Mouse (Mus musculus) hindbrain, postnatal 0 days (tissue): ENCODE measurements around the gene Actr6. TPM values are rescaled to one million over a fixed set of nuclear protein-coding genes. Genes with fewer than 3 reads are reported as not detected.
A peak's percentile ranks its signal among the peaks of the same experiment; 100 is the strongest.
"Not testable (repeated sequence)": the region's sequence is repeated elsewhere in the genome, so short reads cannot be mapped to it uniquely, and the experiment has no call there.

ENCODE experiments used
- ATAC-seq: fragments of 200-750 bp; cut with Nextera tagmentation; 2 replicates; pipeline ENCODE4 v1.8.0; 2017; ENCODE audit warnings: mild to moderate bottlenecking, moderate TSS enrichment, moderate library complexity
- DNase-seq: peaks from one replicate; pipeline ENCODE4 v3.0.0-alpha.2; 2015; ENCODE audit warnings: low spot score
- H3K27ac ChIP-seq: fragments of 300-500 bp; sonication (generic); 2 replicates; pipeline ENCODE4 v1.5.1; 2014; ENCODE audit warnings: mild to moderate bottlenecking
- H3K27me3 ChIP-seq: fragments of 300-500 bp; sonication (generic); 2 replicates; pipeline ENCODE4 v1.6.1; 2014; ENCODE audit warnings: low read length, mixed read lengths; ENCODE audit not compliant: insufficient read depth
- H3K36me3 ChIP-seq: fragments of 300-500 bp; sonication (generic); 2 replicates; pipeline ENCODE4 v1.6.1; 2014; ENCODE audit warnings: low read length, mixed read lengths; ENCODE audit not compliant: insufficient read depth
- H3K4me1 ChIP-seq: fragments of 300-500 bp; sonication (generic); 2 replicates; pipeline ENCODE4 v1.6.1; 2014; ENCODE audit warnings: antibody characterized with exemption, low read length, mixed read lengths; ENCODE audit not compliant: insufficient read depth
- H3K4me2 ChIP-seq: fragments of 300-500 bp; sonication (generic); 2 replicates; pipeline ENCODE4 v1.6.1; 2014; ENCODE audit warnings: low read depth, mild to moderate bottlenecking, low read length, moderate library complexity, mixed read lengths
- H3K4me3 ChIP-seq: fragments of 300-500 bp; sonication (generic); 2 replicates; pipeline ENCODE4 v1.5.1; 2014; ENCODE audit warnings: low read length
- H3K9ac ChIP-seq: fragments of 300-500 bp; sonication (generic); replicated peaks from 2 replicates; pipeline ENCODE4 v1.6.1; 2014; ENCODE audit warnings: mild to moderate bottlenecking, low read length, moderate library complexity, mixed read lengths
- H3K9me3 ChIP-seq: fragments of 300-500 bp; sonication (generic); 2 replicates; pipeline ENCODE4 v1.6.1; 2016; ENCODE audit warnings: low read length, mixed read lengths
- CTCF ChIP-seq: IDR thresholded peaks from 2 replicates; pipeline ENCODE4 v1.5.1; 2016; ENCODE audit warnings: antibody characterized with exemption, control low read depth, low read depth
- WGBS: fragments of 180-500 bp; shearing (Covaris S2); extraction: QIAGEN DNeasy Blood & Tissue Kit; methylation state at CpG from one replicate; pipeline ENCODE4 v1.1.7; 2014; 5-methylcytosine and 5-hydroxymethylcytosine counted together
- polyA plus RNA-seq: library from polyadenylated mRNA; unstranded; fragments of >200 nt; fragmentation: Nextera tagmentation; extraction: Ambion mirVana; gene quantifications from 2 replicates; pipeline ENCODE4 v1.2.1, GENCODE M21; 2015
- total RNA-seq: library from RNA; depleted of rRNA; stranded (reverse); fragments of >200 nt; gene quantifications from 2 replicates; pipeline ENCODE4 v1.2.3, GENCODE M21; 2014

Actr6 gene
- total and polyA plus RNA-seq, 2 experiments from 2014 or later = 19.0 to 53.6 TPM

GRCm38 (mm10) chr10:89682157-89682556 is 49.9 kb downstream of the Actr6 start:
- Histone ChIP-seq H3K4me3 (no peak overlapping the region), H3K4me1 (no peaks in the 10 kb centered on the region), H3K4me2 (no peak overlapping the region), H3K27me3 (no peaks in the 10 kb centered on the region), H3K9ac (no peak overlapping the region), H3K36me3 (no peaks in the 10 kb centered on the region), H3K27ac (no peak overlapping the region), H3K9me3 (no peaks in the 10 kb centered on the region)
- no peak for DNase-seq
- TF ChIP-seq CTCF = no peak
- WGBS = 94% methylated on average over 1 of the region's 1 CpGs
- no peak for ATAC-seq

GRCm38 (mm10) chr10:89681706-89682105 is 50.4 kb downstream of the Actr6 start:
- Histone ChIP-seq H3K9ac (no peak overlapping the region), H3K4me1 (no peaks in the 10 kb centered on the region), H3K27me3 (no peaks in the 10 kb centered on the region), H3K27ac (no peak overlapping the region), H3K4me3 (no peak overlapping the region), H3K36me3 (no peaks in the 10 kb centered on the region), H3K9me3 (no peaks in the 10 kb centered on the region), H3K4me2 (no peak overlapping the region)
- ATAC-seq (no peak), DNase-seq (no peak)
- no peak for TF ChIP-seq CTCF
- 93% methylated on average over 4 of the region's 4 CpGs for WGBS

DNA sequence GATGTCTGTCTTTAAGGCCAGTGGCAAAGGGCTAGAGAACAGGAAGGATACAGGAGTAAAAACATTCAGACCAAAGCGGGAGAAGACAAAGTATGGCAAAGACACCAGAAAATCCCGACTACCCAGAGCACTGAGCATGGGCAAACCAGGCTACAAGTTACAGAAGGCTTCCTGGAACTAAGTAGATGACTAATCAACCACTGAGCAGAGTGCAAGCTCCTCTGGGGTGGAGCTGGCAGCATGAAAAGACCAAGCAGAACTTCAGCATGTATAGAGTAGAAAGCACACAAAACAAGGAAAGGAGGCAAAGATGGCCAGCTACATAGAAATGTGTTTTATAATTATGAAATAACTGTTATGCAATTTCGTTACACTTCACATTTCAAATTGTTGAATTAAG is 51.6 kb downstream of the Actr6 start:
- DNase-seq (no peak), ATAC-seq (no peak)
- H3K4me1 ChIP-seq = no peaks in the 10 kb centered on the region
- no peaks in the 10 kb centered on the region for H3K9me3 ChIP-seq
- H3K4me3 ChIP-seq = no peak overlapping the region
- H3K27me3 ChIP-seq = no peaks in the 10 kb centered on the region
- H3K36me3 ChIP-seq = no peaks in the 10 kb centered on the region
- TF ChIP-seq CTCF = no peak
- no peak overlapping the region for H3K27ac ChIP-seq
- H3K9ac ChIP-seq = no peak overlapping the region
- WGBS = 86% methylated on average over 3 of the region's 3 CpGs
- H3K4me2 ChIP-seq = no peak overlapping the region

DNA sequence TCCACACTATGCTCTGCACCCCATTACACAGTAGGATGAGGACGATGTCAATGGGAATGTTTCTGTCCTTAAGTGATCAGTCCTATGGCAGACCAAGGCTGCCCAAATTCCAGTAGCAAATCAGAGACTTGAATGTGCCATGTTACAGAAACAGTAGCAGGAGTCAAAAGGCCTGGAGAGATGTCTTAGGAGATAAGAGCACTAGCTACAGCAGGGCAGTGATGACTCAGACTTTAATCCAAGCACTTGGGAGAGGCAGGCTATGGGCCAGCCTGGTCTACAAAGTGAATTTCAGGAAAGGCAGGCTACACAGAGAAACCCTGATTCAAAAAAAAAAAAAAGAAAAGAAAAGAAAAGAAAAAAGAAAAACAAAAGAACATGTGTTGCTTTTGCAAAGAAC is 52.6 kb downstream of the Actr6 start:
- H3K4me3 ChIP-seq = no peak overlapping the region
- H3K27me3 ChIP-seq = no peaks in the 10 kb centered on the region
- no peak for DNase-seq
- WGBS = 85% methylated on average over 1 of the region's 1 CpGs
- H3K9me3 ChIP-seq = no peaks in the 10 kb centered on the region
- ATAC-seq = no peak
- no peak overlapping the region for H3K9ac ChIP-seq
- H3K27ac ChIP-seq = no peak overlapping the region
- H3K4me2 ChIP-seq = no peak overlapping the region
- H3K4me1 ChIP-seq = no peaks in the 10 kb centered on the region
- no peak for TF ChIP-seq CTCF
- no peaks in the 10 kb centered on the region for H3K36me3 ChIP-seq

- Histone ChIP-seq H3K4me1 (no peaks in the 10 kb centered on the region), H3K36me3 (no peaks in the 10 kb centered on the region), H3K9ac (no peak overlapping the region), H3K27ac (no peak overlapping the region), H3K9me3 (no peaks in the 10 kb centered on the region), H3K4me2 (no peak overlapping the region), H3K27me3 (no peaks in the 10 kb centered on the region), H3K4me3 (no peak overlapping the region)
- WGBS = 94% methylated on average over 4 of the region's 4 CpGs
- ATAC-seq = no peak
- TF ChIP-seq CTCF = no peak
- DNase-seq = no peak
These were observed 54.0 kb downstream of the Actr6 start for GRCm38 (mm10) chr10:89678054-89678453.

GRCm38 (mm10) chr10:89676609-89677008 is 55.5 kb downstream of the Actr6 start:
- no peak for TF ChIP-seq CTCF
- Histone ChIP-seq H3K4me2 (no peak overlapping the region), H3K4me3 (no peak overlapping the region), H3K27ac (no peak overlapping the region), H3K36me3 (no peaks in the 10 kb centered on the region), H3K4me1 (no peaks in the 10 kb centered on the region), H3K27me3 (no peaks in the 10 kb centered on the region), H3K9me3 (no peaks in the 10 kb centered on the region), H3K9ac (no peak overlapping the region)
- 40% methylated on average over 4 of the region's 4 CpGs for WGBS
- ATAC-seq (peak; percentile 43; the same call in 1 of the 2 replicates), DNase-seq (peak; percentile 28)

DNA sequence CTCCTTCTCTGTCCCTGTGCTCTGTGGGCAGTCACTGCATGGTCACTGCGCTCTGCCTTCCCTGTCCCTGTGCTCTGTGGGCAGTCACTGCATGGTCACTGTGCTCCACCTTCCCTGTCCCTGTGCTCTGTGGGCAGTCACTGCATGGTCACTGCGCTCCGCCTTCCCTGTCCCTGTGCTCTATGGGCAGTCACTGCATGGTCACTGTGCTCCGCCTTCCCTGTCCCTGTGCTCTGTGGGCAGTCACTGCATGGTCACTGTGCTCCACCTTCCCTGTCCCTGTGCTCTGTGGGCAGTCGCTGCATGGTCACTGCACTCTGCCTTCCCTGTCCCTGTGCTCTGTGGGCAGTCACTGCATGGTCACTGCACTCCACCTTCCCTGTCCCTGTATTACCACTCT is 61.7 kb downstream of the Actr6 start:
- H3K27ac ChIP-seq = not testable (repeated sequence)

More for the DNA sequence above, 61.7 kb downstream of the Actr6 start:
- not testable (repeated sequence) for H3K36me3 ChIP-seq, H3K27me3 ChIP-seq, H3K4me3 ChIP-seq, H3K4me2 ChIP-seq, DNase-seq, H3K9me3 ChIP-seq, H3K4me1 ChIP-seq, ATAC-seq, H3K9ac ChIP-seq
- 100% methylated on average over 5 of the region's 5 CpGs for WGBS
